Mouse (Mus musculus) midbrain, embryonic 16.5 days (tissue): ENCODE data around the gene Kxd1. TPM values are rescaled to one million over a fixed set of nuclear protein-coding genes. Genes with fewer than 3 reads are reported as not detected.

Source experiments
- ATAC-seq: fragments of 200-750 bp; cut with Nextera tagmentation; 2 replicates; pipeline ENCODE4 v1.8.0; 2017; ENCODE audit warnings: moderate TSS enrichment
- H3K27ac ChIP-seq: fragments of 300-500 bp; sonication (generic); 2 replicates; pipeline ENCODE4 v1.5.1; 2014; ENCODE audit warnings: mild to moderate bottlenecking, low read length, mixed read lengths
- H3K27me3 ChIP-seq: fragments of 300-500 bp; sonication (generic); 2 replicates; pipeline ENCODE4 v1.6.1; 2014; ENCODE audit warnings: low read depth, low read length, mixed read lengths; ENCODE audit not compliant: control insufficient read depth, insufficient read depth
- H3K36me3 ChIP-seq: fragments of 300-500 bp; sonication (generic); 2 replicates; pipeline ENCODE4 v1.6.1; 2014; ENCODE audit warnings: mild to moderate bottlenecking, low read length, moderate library complexity, mixed read lengths; ENCODE audit not compliant: control insufficient read depth, insufficient read depth
- H3K4me1 ChIP-seq: fragments of 300-500 bp; sonication (generic); 2 replicates; pipeline ENCODE4 v1.6.1; 2014; ENCODE audit warnings: mild to moderate bottlenecking, low read length, mixed read lengths; ENCODE audit not compliant: control insufficient read depth, insufficient read depth
- H3K4me2 ChIP-seq: fragments of 300-500 bp; sonication (generic); 2 replicates; pipeline ENCODE4 v1.6.1; 2014; ENCODE audit warnings: mild to moderate bottlenecking, low read length, mixed read lengths
- H3K4me3 ChIP-seq: fragments of 300-500 bp; sonication (generic); 2 replicates; pipeline ENCODE4 v1.5.1; 2014; ENCODE audit warnings: low read depth, mild to moderate bottlenecking, low read length, moderate library complexity, mixed read lengths
- H3K9ac ChIP-seq: fragments of 300-500 bp; sonication (generic); 2 replicates; pipeline ENCODE4 v1.6.1; 2014; ENCODE audit warnings: low read depth, low read length, mixed read lengths
- H3K9me3 ChIP-seq: fragments of 300-500 bp; sonication (generic); replicated peaks from 2 replicates; pipeline ENCODE4 v1.6.1; 2014; ENCODE audit warnings: mild to moderate bottlenecking, low read length, mixed read lengths; ENCODE audit not compliant: control insufficient read depth, poor library complexity, severe bottlenecking
- WGBS: fragments of 180-500 bp; shearing (Covaris S2); extraction: QIAGEN DNeasy Blood & Tissue Kit; methylation state at CpG from one replicate; pipeline ENCODE4 v1.1.7; 2014; 5-methylcytosine and 5-hydroxymethylcytosine counted together
- polyA plus RNA-seq: library from polyadenylated mRNA; unstranded; fragments of >200 nt; fragmentation: Nextera tagmentation; extraction: Ambion mirVana; gene quantifications from 2 replicates; pipeline ENCODE4 v1.2.1, GENCODE M21; 2015

Kxd1 gene
- polyA plus RNA-seq, 1 experiment from 2014 or later, result 43.1 TPM

DNA sequence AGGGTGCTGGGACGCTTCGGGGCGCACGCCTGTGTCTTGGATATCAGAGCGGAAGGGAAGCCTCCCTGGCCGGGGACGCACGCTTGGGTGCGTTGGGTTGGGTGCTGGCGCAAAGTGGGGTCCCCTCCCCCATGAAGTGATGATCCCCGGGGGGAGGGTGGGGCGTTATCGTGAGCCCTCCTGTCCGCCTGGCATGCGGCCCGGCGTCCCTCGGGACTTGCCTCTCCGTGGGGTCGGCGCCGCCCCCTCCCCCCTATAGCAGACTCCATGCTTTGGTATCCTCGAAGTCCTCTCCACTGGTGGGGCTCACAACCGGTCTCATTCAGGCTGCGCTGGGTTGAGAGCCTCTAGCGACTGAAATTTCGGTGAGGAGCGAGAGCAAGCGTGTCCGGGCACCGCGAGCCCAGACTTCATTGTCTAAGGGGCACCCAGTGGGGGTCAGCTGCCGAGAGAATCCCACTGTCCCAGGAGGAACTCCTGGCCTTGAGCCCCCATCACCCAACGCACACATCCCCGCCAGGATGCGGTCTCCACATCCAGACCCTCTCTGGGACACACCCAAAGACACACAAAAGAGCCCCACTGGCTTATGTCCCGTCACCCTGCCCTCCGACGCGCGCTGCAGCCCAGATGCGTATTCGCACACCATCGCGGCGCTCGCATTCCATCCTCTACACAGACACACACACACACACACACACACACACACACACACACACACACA lies 33.9 kb downstream of the Kxd1 start:
- peaks cover 87% of the 10 kb centered on the region for H3K27me3 ChIP-seq
- ATAC-seq, result no peak
- H3K27ac ChIP-seq, result no peak overlapping the region
- no peaks in the 10 kb centered on the region for H3K36me3 ChIP-seq
- peaks cover 26% of the 10 kb centered on the region for H3K4me1 ChIP-seq
- H3K4me2 ChIP-seq, result peak overlapping the region; percentile 62
- no peak overlapping the region; the same call in 1 of the 2 replicates for H3K9ac ChIP-seq
- peak overlapping the region; percentile 38 for H3K4me3 ChIP-seq
- H3K9me3 ChIP-seq, result no peaks in the 10 kb centered on the region
- WGBS, result 2% methylated on average over 45 of the region's 47 CpGs

DNA sequence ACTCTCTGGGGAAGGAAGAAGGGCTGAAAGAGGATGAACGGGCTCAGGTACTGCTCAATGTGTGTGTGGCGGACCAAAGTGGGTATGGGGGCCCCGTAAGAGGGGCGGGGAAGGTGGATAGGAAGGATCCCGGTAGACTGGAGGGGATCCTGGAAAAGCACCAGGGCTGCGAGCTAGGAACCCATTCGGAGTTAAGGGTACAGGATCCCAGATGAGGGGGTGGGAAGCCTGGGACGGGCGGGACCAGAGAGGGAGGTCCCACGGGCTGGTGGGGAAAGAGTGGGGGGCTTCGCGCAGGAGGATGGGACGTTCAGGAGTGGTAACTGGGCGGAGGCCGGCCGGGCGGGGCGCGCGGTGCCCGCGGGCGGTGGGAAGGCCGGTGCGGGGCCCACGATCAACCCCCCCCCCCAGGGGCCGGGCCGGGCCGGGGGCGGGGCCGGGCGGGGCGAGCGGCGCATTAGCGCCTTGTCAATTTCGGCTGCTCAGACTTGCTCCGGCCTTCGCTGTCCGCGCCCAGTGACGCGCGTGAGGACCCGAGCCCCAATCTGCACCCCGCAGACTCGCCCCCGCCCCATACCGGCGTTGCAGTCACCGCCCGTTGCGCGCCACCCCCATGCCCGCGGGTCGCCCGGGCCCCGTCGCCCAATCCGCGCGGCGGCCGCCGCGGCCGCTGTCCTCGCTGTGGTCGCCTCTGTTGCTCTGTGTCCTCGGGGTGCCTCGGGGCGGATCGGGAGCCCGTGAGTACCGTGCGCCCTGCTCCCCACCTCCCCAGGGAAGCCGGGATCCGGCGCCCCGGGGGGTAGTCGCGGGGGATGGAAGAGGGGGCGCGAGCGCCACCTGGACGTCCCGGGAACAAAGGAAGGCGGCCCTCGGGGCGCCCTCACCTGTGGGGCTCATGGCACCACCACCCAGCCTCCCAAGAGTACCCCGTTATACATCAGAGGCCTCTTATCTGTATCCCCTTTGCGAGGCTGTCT lies 34.8 kb downstream of the Kxd1 start, which contains the start of gene Crlf1:
Crlf1 (plus strand) TSS at position 495 of the 977 bp plus-strand sequence.
- Histone ChIP-seq H3K9me3 (no peaks in the 10 kb centered on the region), H3K27ac (no peak within 1 kb of the TSS), H3K4me3 (peak within 1 kb of the TSS; percentile 38), H3K27me3 (peaks cover 79% of the 10 kb centered on the region), H3K4me1 (peaks cover 35% of the 10 kb centered on the region), H3K36me3 (no peaks in the 10 kb centered on the region), H3K4me2 (peak within 1 kb of the TSS; percentile 62), H3K9ac (peak within 1 kb of the TSS; percentile 58)
- under 1% methylated on average over 71 of the region's 93 CpGs for WGBS
- ATAC-seq, result peak; percentile 46; the same call in 1 of the 2 replicates

DNA sequence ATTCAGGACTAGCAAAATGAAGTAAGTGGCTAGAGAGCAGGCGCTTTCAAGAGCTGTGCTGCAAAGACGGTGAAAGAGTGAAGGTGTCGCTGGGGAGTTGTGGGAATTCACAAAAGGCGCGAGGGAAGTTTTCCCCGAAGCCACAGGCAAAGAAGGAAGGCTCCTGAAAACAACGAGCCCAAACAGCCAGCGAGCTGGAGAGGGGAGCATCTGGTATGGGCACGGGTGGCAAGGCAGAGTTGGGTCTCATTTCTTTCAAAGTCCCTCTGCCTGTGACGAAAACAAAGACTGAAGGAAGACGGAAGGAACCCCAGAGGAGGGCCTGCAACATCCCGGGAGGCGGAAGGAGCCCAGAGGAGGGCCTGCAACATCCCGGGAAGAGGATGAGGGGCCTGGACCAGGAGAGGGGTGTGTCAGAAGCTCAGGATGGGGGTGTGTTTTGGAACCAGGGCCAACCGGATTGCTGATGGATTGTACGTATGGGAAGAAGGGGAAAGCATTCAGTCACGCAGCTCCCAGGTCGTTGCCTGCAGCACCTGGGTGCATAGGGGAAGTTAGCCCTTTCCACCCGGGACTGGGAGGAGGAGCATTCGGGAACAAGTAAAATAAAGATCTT lies 36.8 kb downstream of the Kxd1 start:
- H3K4me3 ChIP-seq, result no peak overlapping the region
- H3K9me3 ChIP-seq, result no peaks in the 10 kb centered on the region
- no peak overlapping the region for H3K9ac ChIP-seq
- H3K27me3 ChIP-seq, result peaks cover 64% of the 10 kb centered on the region
- no peaks in the 10 kb centered on the region for H3K36me3 ChIP-seq
- no peak overlapping the region for H3K4me2 ChIP-seq
- no peak overlapping the region for H3K27ac ChIP-seq
- WGBS, result 2% methylated on average over 20 of the region's 20 CpGs
- peaks cover 46% of the 10 kb centered on the region for H3K4me1 ChIP-seq
- ATAC-seq, result no peak

DNA sequence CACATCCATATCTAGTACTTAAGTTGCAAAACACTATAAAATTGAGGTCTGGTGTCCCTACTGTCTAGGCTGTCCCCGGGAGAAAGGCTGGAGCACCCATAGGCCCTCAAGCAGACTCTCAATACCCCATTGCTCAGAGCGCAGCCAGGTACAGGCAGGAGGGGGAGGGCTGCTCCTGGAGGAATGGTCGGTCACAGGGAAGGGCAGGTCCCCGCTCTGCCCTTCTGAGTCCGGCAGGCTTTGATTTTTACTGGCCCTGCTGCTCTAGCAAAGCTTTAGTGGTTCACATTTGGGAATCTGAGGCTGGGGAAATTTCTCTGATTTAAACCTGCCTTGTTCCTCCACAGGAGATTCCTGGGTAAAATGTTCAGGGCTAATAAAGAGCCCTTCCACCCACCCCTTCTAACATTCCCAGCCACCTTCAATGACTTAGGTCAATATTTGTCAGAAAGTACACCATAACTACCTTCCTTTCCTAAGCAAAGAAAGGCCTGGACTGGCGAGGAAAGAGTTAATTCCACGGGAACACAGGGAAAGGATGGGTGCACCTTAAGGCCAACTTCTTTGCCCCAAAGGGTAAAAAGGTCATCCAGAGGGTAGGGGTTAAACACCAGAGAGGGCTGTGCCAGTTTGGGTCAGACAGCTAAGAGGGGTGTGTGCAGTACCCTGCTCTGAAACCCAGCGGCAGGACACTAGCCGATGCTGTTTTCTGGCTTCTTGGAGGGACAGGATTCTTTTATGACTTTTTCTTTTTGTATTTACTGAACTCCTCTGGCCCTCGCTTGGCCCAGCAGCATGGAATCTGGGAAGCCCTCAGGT lies 37.5 kb downstream of the Kxd1 start:
- Histone ChIP-seq H3K27ac (no peak overlapping the region), H3K9me3 (no peaks in the 10 kb centered on the region), H3K4me2 (no peak overlapping the region), H3K36me3 (no peaks in the 10 kb centered on the region), H3K4me3 (no peak overlapping the region), H3K27me3 (peaks cover 65% of the 10 kb centered on the region), H3K4me1 (peaks cover 46% of the 10 kb centered on the region), H3K9ac (no peak overlapping the region)
- no peak for ATAC-seq
- WGBS, result 6% methylated on average over 10 of the region's 10 CpGs

DNA sequence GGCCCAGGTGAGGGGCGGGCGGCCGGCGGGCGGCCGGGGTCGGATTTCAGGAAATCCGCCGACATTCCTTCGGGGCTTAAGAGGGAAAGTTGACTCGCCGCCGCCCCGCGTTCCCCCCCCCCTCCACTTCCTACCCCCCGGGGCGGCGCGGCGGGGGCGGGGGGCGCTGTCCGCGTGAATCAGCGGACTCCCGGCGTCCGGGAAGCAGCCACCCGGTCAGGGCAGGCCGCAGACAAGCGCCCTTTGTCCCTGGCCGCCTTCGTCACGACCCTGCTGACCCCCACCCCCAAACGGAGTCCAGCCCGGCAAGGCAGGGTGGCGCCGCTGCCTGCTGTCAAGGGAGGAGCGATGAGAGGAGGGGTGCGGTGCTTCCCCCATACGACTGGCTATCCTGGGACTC lies 38.2 kb downstream of the Kxd1 start:
- Histone ChIP-seq H3K27me3 (peaks cover 63% of the 10 kb centered on the region), H3K27ac (no peak overlapping the region), H3K36me3 (0 out of 2 replicates have a peak, but pooled peaks cover 2% of the 10 kb centered on the region), H3K4me2 (peak overlapping the region; percentile 20; the same call in 1 of the 2 replicates), H3K4me1 (peaks cover 46% of the 10 kb centered on the region), H3K9me3 (no peaks in the 10 kb centered on the region), H3K9ac (0 out of 2 replicates have a peak overlapping the region, but pooled peaks have one; percentile 11), H3K4me3 (peak overlapping the region; percentile 17)
- ATAC-seq, result no peak
- under 1% methylated on average over 22 of the region's 41 CpGs for WGBS

DNA sequence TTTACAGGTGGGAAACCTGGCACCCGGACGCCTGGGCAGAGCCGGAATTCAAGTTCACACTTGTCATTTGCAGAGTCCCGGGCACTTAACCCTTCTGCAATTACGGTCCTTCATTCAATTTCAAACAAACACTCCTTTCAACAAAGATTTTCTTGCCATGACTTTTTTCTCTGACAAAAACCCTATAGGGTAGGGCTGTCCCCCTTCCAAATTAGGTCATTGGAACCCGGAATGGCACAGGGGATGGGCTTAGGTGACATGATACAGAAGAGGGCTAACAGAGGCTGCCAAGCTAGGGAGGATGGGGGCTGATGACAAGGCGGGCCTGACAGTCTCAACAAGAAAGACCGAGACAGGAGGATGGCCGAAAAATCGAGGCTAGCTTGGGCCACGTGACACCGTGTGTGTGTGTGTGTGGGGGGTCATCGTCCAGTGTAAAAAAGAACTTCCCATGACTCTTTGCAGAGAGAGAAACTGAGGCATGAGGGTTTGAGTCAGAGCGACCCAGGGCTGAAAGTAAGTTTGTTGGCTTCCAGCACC lies 38.8 kb downstream of the Kxd1 start:
- Histone ChIP-seq H3K9ac (0 out of 2 replicates have a peak overlapping the region, but pooled peaks have one; percentile 11), H3K4me2 (peak overlapping the region; percentile 20), H3K27me3 (peaks cover 63% of the 10 kb centered on the region), H3K27ac (no peak overlapping the region), H3K36me3 (peaks cover 2% of the 10 kb centered on the region; the same call in 1 of the 2 replicates), H3K4me1 (peaks cover 42% of the 10 kb centered on the region), H3K4me3 (no peak overlapping the region; the same call in 1 of the 2 replicates), H3K9me3 (no peaks in the 10 kb centered on the region)
- 2% methylated on average over 14 of the region's 14 CpGs for WGBS
- no peak for ATAC-seq

DNA sequence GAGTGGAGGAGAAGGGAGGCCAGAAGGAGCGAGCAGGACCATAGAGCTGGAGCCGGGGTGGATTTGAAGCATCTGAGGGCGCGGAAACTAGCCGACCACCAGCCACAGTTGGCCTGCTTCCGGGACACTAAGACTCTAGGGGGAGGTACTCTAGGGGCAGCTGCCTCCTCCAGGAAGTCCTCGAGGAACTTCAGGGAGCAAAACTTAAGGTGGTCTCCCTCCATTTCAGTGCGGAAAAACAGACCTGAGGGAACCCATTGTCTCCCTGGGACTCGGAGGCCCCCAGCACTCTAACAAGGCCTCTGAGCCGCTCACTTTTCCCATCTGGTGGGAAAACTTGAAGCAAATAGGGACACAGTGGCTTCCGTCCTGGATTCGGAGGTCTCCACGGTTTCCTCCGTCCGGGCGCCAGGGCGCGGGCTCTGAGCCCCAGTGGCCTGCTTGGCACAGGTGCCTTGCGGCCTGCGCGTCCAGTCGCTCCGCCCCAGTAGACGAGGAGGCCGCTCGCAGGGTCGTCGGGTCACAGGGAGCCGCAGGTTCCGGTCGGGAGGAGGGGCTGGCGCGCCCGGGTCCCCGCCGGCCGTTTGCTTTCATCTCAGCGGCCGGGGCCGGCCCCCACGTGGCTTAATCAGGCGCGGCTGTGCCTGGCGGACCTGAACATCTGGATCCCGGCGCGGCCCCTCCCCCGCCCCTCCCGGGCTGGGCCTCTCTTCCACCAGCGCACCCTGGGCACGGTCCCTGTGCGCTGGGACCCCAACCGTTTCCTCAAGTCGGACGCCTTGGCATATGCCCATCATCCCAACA lies 39.6 kb downstream of the Kxd1 start:
- Histone ChIP-seq H3K9me3 (no peaks in the 10 kb centered on the region), H3K27me3 (peaks cover 56% of the 10 kb centered on the region), H3K9ac (peak overlapping the region; percentile 53), H3K36me3 (peaks cover 2% of the 10 kb centered on the region; the same call in 1 of the 2 replicates), H3K4me2 (peak overlapping the region; percentile 83), H3K27ac (no peak overlapping the region), H3K4me3 (peak overlapping the region; percentile 67), H3K4me1 (peaks cover 34% of the 10 kb centered on the region)
- no peak for ATAC-seq
- WGBS, result 2% methylated on average over 54 of the region's 55 CpGs
